Comparison of ENCODE assay signal across 18 mouse cellular contexts in the genomic region with DNA sequence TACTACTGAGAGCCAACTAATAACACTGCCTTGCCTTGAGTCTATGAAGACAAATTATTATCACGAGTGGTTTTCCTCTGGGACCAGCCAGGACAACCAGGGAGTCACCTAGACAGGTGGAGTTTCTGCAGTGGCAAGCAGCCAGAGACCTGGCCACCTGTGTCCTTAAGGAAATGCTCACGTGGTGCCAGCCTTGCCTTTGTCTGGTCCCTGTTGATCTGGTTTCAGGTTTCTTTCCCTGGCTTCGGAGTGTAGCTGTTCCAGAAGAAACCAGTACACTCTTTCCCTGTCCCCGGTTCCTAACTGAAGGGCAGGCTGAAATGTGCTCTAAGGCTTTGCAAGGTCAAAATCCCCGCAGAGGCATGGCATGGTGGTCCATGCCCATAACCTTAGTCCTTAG. TPM values are rescaled to one million over a fixed set of nuclear protein-coding genes. Genes with fewer than 3 reads are reported as not detected.
DNase-seq lines count a peak whose midpoint lies in the region; ATAC-seq and TF ChIP-seq lines count a peak whose summit lies in the region.
"Had no signal": no experiment of that assay in that cellular context is flagged by ENCODE, and none has a peak within 500 bp of the region (broad histone marks: within the 10 kb centered on the region; RNA-seq: fewer than 3 reads in every experiment).

No protein-coding gene starts in this region.

- H3K4me3 ChIP-seq in lung, embryonic 14.5 days (ENCODE audit: low read depth, low read length) = no peak overlapping the region
- H3K4me3 ChIP-seq in lung, adult 2 months (replicated peaks; ENCODE audit: extremely low read depth, low read depth, low read length) = no peak overlapping the region
- no peak overlapping the region for H3K4me3 ChIP-seq in kidney, postnatal 0 days (replicated peaks; ENCODE audit: low read depth, low read length)
- no peak overlapping the region for H3K4me3 ChIP-seq in stomach, embryonic 16.5 days (replicated peaks; ENCODE audit: low read length)
- H3K4me3 ChIP-seq in layer of hippocampus, adult 2 months = no peak overlapping the region
- H3K4me3 ChIP-seq: left cerebral cortex, adult 2 months; limb, embryonic 13.5 days had no signal

- H3K27me3 ChIP-seq in lung, embryonic 14.5 days (ENCODE audit: insufficient read depth, low read length) = no peaks in the 10 kb centered on the region
- no peaks in the 10 kb centered on the region for H3K27me3 ChIP-seq in kidney, postnatal 0 days (ENCODE audit: insufficient read depth, low read length)
- H3K27me3 ChIP-seq in stomach, embryonic 16.5 days (ENCODE audit: control insufficient read depth, insufficient read depth, low read length) = no peaks in the 10 kb centered on the region
- H3K27me3 ChIP-seq: limb, embryonic 13.5 days had no signal

- no peak for TF ChIP-seq CTCF in lung, embryonic 14.5 days (IDR thresholded peaks at IDR 0.05; ENCODE audit: low read depth)
- no peak for TF ChIP-seq CTCF in lung, adult 2 months (IDR thresholded peaks at IDR 0.05; ENCODE audit: insufficient read depth, low read length)
- TF ChIP-seq CTCF in kidney, postnatal 0 days (IDR thresholded peaks at IDR 0.05; ENCODE audit: low read depth) = no peak
- no peak for TF ChIP-seq CTCF in layer of hippocampus, adult 2 months (conservative IDR thresholded peaks at IDR 0.05)

- ATAC-seq in lung, embryonic 14.5 days (ENCODE audit: insufficient read depth) = peak; percentile 49
- ATAC-seq in kidney, postnatal 0 days (replicated peaks; ENCODE audit: low FRiP score, low read depth) = peak; percentile 49; the same call in 1 of the 2 replicates
- peak; percentile 62; the same call in 1 of the 2 replicates for ATAC-seq in stomach, embryonic 16.5 days (ENCODE audit: insufficient read depth, low FRiP score)

- no peak overlapping the region for H3K9ac ChIP-seq in lung, embryonic 14.5 days
- H3K9ac ChIP-seq in kidney, postnatal 0 days (ENCODE audit: low read depth, low read length) = no peak overlapping the region
- no peak overlapping the region for H3K9ac ChIP-seq in stomach, embryonic 16.5 days (ENCODE audit: low read length)
- H3K9ac ChIP-seq: hindbrain, embryonic 14.5 days; limb, embryonic 13.5 days had no signal

- TF ChIP-seq POLR2A in lung, adult 2 months (IDR thresholded peaks at IDR 0.05; ENCODE audit: borderline replicate concordance, extremely low read depth, low read depth, low read length) = no peak

- peak; percentile 42 for DNase-seq in cerebellum, adult 11-12 months
- no peak for DNase-seq in cerebellum, postnatal 14 days
- DNase-seq in lung, embryonic 14.5 days = peak; percentile 56
- no peak for DNase-seq in lung, adult 2 months
- no peak for DNase-seq in kidney, postnatal 0 days (ENCODE audit: low spot score)
- DNase-seq in urinary bladder, postnatal 36 days (ENCODE audit: low spot score in 2 of 2) = no peak
- DNase-seq in layer of hippocampus, adult 2 months (ENCODE audit: low spot score in 2 of 2) = no peak
- DNase-seq: adrenal gland, postnatal 14 days; embryo, embryonic 11 days; heart, adult 11 months; midbrain, embryonic 14.5 days; right cerebral cortex, postnatal 14 days; thymus, postnatal 25 days had no signal

- no peaks in the 10 kb centered on the region for H3K4me1 ChIP-seq in lung, embryonic 14.5 days (ENCODE audit: insufficient read depth)
- no peaks in the 10 kb centered on the region for H3K4me1 ChIP-seq in lung, adult 2 months (ENCODE audit: control insufficient read depth, insufficient read depth, low read length)
- no peaks in the 10 kb centered on the region for H3K4me1 ChIP-seq in kidney, postnatal 0 days (replicated peaks; ENCODE audit: insufficient read depth, low read length)
- no peaks in the 10 kb centered on the region for H3K4me1 ChIP-seq in stomach, embryonic 16.5 days (ENCODE audit: control insufficient read depth, insufficient read depth, low read length)
- H3K4me1 ChIP-seq: limb, embryonic 13.5 days had no signal

- H3K36me3 ChIP-seq in lung, embryonic 14.5 days (ENCODE audit: insufficient read depth) = no peaks in the 10 kb centered on the region
- H3K36me3 ChIP-seq in kidney, postnatal 0 days (ENCODE audit: insufficient read depth, low read length) = no peaks in the 10 kb centered on the region
- H3K36me3 ChIP-seq in stomach, embryonic 16.5 days (ENCODE audit: control insufficient read depth, insufficient read depth, low read length) = no peaks in the 10 kb centered on the region
- H3K36me3 ChIP-seq: limb, embryonic 13.5 days had no signal

- H3K4me2 ChIP-seq in lung, embryonic 14.5 days = no peak overlapping the region
- H3K4me2 ChIP-seq in kidney, postnatal 0 days (ENCODE audit: low read length) = no peak overlapping the region
- no peak overlapping the region for H3K4me2 ChIP-seq in stomach, embryonic 16.5 days (ENCODE audit: low read depth, low read length)
- H3K4me2 ChIP-seq: hindbrain, embryonic 14.5 days; limb, embryonic 13.5 days had no signal

- H3K27ac ChIP-seq in lung, embryonic 14.5 days (ENCODE audit: low read depth) = peak overlapping the region; percentile 1; the same call in 1 of the 2 replicates
- peak overlapping the region; percentile 60 for H3K27ac ChIP-seq in kidney, postnatal 0 days
- H3K27ac ChIP-seq in stomach, embryonic 16.5 days (ENCODE audit: low read length) = no peak overlapping the region; the same call in 1 of the 2 replicates
- no peak overlapping the region for H3K27ac ChIP-seq in layer of hippocampus, adult 2 months
- H3K27ac ChIP-seq: hindbrain, embryonic 14.5 days; left cerebral cortex, adult 2 months; limb, embryonic 13.5 days; macrophage had no signal

- 45% methylated on average over 5 of the region's 5 CpGs for WGBS in lung, embryonic 14.5 days
- WGBS in lung, adult 2 months = 56% methylated on average over 5 of the region's 5 CpGs
- WGBS in kidney, postnatal 0 days = 35% methylated on average over 5 of the region's 5 CpGs
- 46% methylated on average over 5 of the region's 5 CpGs for WGBS in stomach, embryonic 16.5 days

- no peaks in the 10 kb centered on the region for H3K9me3 ChIP-seq in lung, embryonic 14.5 days (ENCODE audit: low read depth, low read length)
- H3K9me3 ChIP-seq in kidney, postnatal 0 days (replicated peaks; ENCODE audit: low read length) = no peaks in the 10 kb centered on the region
- no peaks in the 10 kb centered on the region for H3K9me3 ChIP-seq in stomach, embryonic 16.5 days (replicated peaks; ENCODE audit: control insufficient read depth, low read length)
- H3K9me3 ChIP-seq: limb, embryonic 13.5 days had no signal

RNA-seq across cellular contexts. Expression of a gene that starts 7.9 kb away (rescaled TPM):
- 1.2 and 1.5 TPM in 2 replicates for polyA plus RNA-seq in lung, embryonic 14.5 days (2014; fragmentation: Nextera tagmentation; extraction: Ambion mirVana)
- 2.3 and 2.7 TPM in 2 replicates for polyA plus RNA-seq in lung, adult 2 months (2012; rRNA removed)
- polyA plus RNA-seq in kidney, postnatal 0 days (2015; fragmentation: Nextera tagmentation; extraction: Ambion mirVana) = 4.5 and 4.7 TPM in 2 replicates
- 3.4 and 3.5 TPM in 2 replicates for polyA plus RNA-seq in stomach, embryonic 16.5 days (2015; fragmentation: Nextera tagmentation; extraction: Ambion mirVana)
- 10 to 100 TPM; 87.1 to 97.1 TPM for total RNA-seq in layer of hippocampus, adult 2 months (2021)

RNA-seq across cellular contexts. Expression of a gene that starts 8.7 kb away (rescaled TPM):
- polyA plus RNA-seq in lung, embryonic 14.5 days (2014; fragmentation: Nextera tagmentation; extraction: Ambion mirVana) = 0.46 and 0.47 TPM in 2 replicates
- polyA plus RNA-seq in lung, adult 2 months (2012; rRNA removed) = 0.50 and 3.1 TPM in 2 replicates
- 0.25 and 0.32 TPM in 2 replicates for polyA plus RNA-seq in kidney, postnatal 0 days (2015; fragmentation: Nextera tagmentation; extraction: Ambion mirVana)
- 1.8 and 4.5 TPM in 2 replicates for polyA plus RNA-seq in stomach, embryonic 16.5 days (2015; fragmentation: Nextera tagmentation; extraction: Ambion mirVana)
- 1 to 10 TPM; 2.1 to 2.3 TPM for total RNA-seq in layer of hippocampus, adult 2 months (2021)
- polyA plus RNA-seq: macrophage had no signal

RNA-seq across cellular contexts. Expression of a gene that starts 17.7 kb away (rescaled TPM):
- 100 and 110 TPM in 2 replicates for polyA plus RNA-seq in lung, embryonic 14.5 days (2014; fragmentation: Nextera tagmentation; extraction: Ambion mirVana)
- 111 and 138 TPM in 2 replicates for polyA plus RNA-seq in lung, adult 2 months (2012; rRNA removed)
- 124 and 125 TPM in 2 replicates for polyA plus RNA-seq in kidney, postnatal 0 days (2015; fragmentation: Nextera tagmentation; extraction: Ambion mirVana)
- polyA plus RNA-seq in stomach, embryonic 16.5 days (2015; fragmentation: Nextera tagmentation; extraction: Ambion mirVana) = 169 and 176 TPM in 2 replicates
- total RNA-seq in layer of hippocampus, adult 2 months (2021) = 100 to 1,000 TPM; 199 to 202 TPM

RNA-seq across cellular contexts. Expression of a gene that starts 43.7 kb away (rescaled TPM):
- polyA plus RNA-seq in lung, embryonic 14.5 days (2014; fragmentation: Nextera tagmentation; extraction: Ambion mirVana) = 103 and 108 TPM in 2 replicates
- polyA plus RNA-seq in lung, adult 2 months (2012; rRNA removed) = 43.1 and 51.6 TPM in 2 replicates
- polyA plus RNA-seq in kidney, postnatal 0 days (2015; fragmentation: Nextera tagmentation; extraction: Ambion mirVana) = 86.4 and 94.3 TPM in 2 replicates
- 122 and 128 TPM in 2 replicates for polyA plus RNA-seq in stomach, embryonic 16.5 days (2015; fragmentation: Nextera tagmentation; extraction: Ambion mirVana)
- total RNA-seq in layer of hippocampus, adult 2 months (2021) = 10 to 100 TPM in 1 of 2 experiments, 1 to 10 TPM in 1; 7.4 to 10.3 TPM

RNA-seq across cellular contexts. Expression of a gene that starts 44.6 kb away (rescaled TPM):
- 37.9 and 40.7 TPM in 2 replicates for polyA plus RNA-seq in lung, embryonic 14.5 days (2014; fragmentation: Nextera tagmentation; extraction: Ambion mirVana)
- 25.6 and 36.4 TPM in 2 replicates for polyA plus RNA-seq in lung, adult 2 months (2012; rRNA removed)
- 37.8 and 39.1 TPM in 2 replicates for polyA plus RNA-seq in kidney, postnatal 0 days (2015; fragmentation: Nextera tagmentation; extraction: Ambion mirVana)
- polyA plus RNA-seq in stomach, embryonic 16.5 days (2015; fragmentation: Nextera tagmentation; extraction: Ambion mirVana) = 30.7 and 31.4 TPM in 2 replicates
- 10 to 100 TPM; 26.6 to 29.1 TPM for total RNA-seq in layer of hippocampus, adult 2 months (2021)

Comparison
In these comparisons a context has a peak if more than half of its experiments do, and no peak if none do; other contexts are left out.
1. DNase-seq: peak in cerebellum, adult 11-12 months (single experiment) and lung, embryonic 14.5 days (single experiment); none in cerebellum, postnatal 14 days (0 of 2), lung, adult 2 months (single experiment), kidney, postnatal 0 days (single experiment), urinary bladder, postnatal 36 days (0 of 2) and layer of hippocampus, adult 2 months (0 of 2).
2. H3K27ac ChIP-seq: peak in lung, embryonic 14.5 days (single experiment) and kidney, postnatal 0 days (single experiment); none in stomach, embryonic 16.5 days (single experiment) and layer of hippocampus, adult 2 months (single experiment).
3. Peak in every context shown above with its lines, with median percentiles within 50 percentile points of each other: ATAC-seq.